Mouse (Mus musculus): Measurements from ENCODE around the gene Smarca5. TPM values are rescaled to one million over a fixed set of nuclear protein-coding genes. Genes with fewer than 3 reads are reported as not detected.

Smarca5 gene
- polyA plus RNA-seq (2012; ENCODE audit: low replicate concordance), result 19.5 and 20.5 TPM in 2 replicates

GRCm38 (mm10) chr8:80739155-80739924, at the start of gene Smarca5:
Smarca5 (minus strand) TSS chr8:80739497.

Other genes with a start within 250 kb of the Smarca5 start
- 0.10 and 18.8 TPM in 2 replicates for gene Gypa, start 245.7 kb downstream of the Smarca5 start, polyA plus RNA-seq (2012; ENCODE audit: low replicate concordance)
- gene Frem3, start 128.4 kb downstream of the Smarca5 start, polyA plus RNA-seq (2012; ENCODE audit: low replicate concordance), result not detected in 2 replicates
- gene Gab1, start 141.0 kb upstream of the Smarca5 start, polyA plus RNA-seq (2012; ENCODE audit: low replicate concordance), result 0.67 and 1.3 TPM in 2 replicates